Mouse (Mus musculus) liver, adult (tissue): ENCODE data around the gene Zc3h10.

Experiments
- GATA4 ChIP-seq: IDR thresholded peaks from 2 replicates; pipeline ENCODE4 v1.6.1; 2014; ENCODE audit warnings: mild to moderate bottlenecking, low read length; ENCODE audit not compliant: insufficient replicate concordance

Gene Zc3h10

DNA sequence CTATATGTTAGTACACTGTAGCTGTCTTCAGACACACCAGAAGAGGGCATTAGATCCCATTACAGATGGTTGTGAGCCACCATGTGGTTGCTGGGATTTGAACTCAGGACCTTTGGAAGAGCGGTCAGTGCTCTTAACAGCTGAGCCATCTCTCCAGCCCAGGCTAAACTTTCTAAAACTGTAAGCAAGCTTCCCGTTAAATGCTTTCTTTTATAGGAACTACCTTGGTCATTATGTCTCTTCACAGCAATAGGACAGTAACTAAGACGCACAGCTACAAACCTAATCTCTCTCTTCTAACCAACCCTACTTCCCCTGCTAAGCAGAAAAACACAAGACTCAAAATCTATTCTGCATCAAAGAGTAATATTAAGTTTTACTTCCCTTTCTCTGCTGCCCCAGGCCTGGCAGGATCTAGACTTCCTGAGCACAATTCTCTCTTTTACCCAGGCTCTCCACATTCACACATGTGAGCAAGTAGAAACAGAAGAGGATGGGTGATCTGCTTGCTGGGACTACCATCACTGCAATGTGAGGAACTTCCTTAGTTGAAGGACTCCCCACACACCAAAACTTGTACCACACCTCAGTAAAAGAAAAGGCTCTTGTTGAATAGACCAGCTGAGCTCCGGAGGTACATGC, 11.8 kb downstream of the Zc3h10 start:
- TF ChIP-seq GATA4, result no peak

DNA sequence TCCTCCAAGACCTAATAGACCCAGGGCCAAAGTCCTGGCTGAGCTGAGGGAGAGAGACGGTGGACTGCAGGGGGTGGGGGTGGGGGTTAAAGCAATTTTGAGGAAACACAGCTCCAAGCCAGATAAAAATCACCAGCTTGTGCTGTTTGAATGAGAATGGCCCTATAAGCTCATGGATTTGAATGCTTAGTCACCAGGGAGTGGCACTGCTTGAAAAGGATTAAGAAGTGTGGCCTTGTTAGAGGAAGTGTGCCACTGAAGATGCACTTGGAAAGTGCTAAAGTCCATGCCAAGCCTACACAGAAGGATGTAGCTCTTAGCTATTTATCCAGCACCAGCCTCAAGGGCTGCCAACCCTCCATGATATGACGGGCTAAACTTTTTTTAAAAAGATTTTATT, 12.4 kb downstream of the Zc3h10 start:
- TF ChIP-seq GATA4, result no peak

DNA sequence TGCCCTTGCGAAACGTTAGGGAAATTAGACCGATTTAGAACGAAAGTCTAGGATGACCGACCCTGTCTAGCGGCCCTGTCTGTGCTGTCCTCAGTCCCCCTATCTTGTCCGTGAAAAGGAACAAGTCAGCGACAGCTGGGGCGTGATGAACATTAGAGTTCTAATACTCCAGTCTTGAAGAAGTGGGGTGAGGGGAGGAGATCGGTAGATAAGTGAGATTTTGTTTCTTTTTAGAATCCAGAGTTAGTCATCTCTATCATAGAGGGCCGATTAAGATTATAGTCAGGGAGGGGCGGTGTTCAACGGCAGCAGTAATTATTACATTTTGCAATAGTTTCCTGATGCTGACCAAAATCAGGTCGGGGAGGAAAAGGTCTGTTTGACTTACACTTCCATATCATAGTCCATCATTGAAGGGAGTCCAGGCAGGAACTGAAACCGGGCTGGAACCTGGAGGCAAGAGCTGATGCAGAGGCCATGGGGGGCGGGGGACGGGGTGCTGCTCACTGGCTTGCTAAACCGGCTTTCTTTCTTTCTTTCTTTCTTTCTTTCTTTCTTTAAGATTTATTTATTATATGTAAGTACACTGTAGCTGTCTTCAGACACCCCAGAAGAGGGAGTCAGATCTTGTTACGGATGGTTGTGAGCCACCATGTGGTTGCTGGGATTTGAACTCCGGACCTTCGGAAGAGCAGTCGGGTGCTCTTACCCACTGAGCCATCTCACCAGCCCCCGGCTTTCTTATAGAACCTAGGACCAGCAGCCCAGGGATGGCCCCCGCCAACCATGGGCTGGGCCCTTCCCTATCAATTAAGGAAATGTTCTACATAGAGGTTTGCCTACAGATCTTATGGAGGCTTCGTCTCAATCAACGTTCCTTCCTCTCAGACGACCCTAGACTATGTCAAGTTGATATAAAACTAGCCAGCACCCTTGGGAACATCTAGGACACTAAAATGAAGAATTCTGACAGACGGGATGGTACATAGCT, 20.9 kb downstream of the Zc3h10 start:
- TF ChIP-seq GATA4, result no peak

DNA sequence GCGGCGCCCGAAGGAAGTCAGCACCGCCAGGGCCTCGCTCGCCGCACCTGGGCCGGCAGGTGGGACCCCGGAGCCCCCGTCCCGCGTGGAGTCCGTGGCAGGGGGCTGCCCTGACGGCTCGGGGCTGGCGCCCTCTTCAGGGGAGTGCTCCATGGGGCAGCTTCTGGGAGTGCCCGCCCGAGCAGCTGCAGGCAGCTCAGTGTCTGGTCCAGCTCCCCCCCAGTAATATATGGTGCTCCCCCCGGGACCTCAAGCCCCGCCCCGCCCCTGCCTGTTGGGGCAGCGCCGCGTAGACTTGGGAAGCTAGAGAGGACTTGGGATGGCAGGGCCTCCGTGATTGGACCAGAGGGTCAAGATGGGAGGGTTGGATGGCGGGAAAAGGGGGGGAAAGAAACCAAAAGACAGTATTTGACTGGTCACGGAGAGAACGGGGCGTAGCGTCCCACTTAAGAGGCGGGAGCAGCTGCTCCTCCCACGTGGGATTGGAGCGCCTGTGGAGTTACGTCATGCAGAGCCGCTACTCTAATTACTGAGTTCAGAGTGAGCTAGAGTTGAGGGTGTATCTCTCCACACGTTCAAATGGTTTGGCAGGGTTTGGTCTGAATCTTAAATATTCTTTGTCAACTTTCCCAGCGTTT, 21.8 kb downstream of the Zc3h10 start, which contains the start of gene Esyt1:
Gene Esyt1 (minus strand): TSS at position 201 of the 638 bp plus-strand sequence.
- TF ChIP-seq GATA4, result no peak

DNA sequence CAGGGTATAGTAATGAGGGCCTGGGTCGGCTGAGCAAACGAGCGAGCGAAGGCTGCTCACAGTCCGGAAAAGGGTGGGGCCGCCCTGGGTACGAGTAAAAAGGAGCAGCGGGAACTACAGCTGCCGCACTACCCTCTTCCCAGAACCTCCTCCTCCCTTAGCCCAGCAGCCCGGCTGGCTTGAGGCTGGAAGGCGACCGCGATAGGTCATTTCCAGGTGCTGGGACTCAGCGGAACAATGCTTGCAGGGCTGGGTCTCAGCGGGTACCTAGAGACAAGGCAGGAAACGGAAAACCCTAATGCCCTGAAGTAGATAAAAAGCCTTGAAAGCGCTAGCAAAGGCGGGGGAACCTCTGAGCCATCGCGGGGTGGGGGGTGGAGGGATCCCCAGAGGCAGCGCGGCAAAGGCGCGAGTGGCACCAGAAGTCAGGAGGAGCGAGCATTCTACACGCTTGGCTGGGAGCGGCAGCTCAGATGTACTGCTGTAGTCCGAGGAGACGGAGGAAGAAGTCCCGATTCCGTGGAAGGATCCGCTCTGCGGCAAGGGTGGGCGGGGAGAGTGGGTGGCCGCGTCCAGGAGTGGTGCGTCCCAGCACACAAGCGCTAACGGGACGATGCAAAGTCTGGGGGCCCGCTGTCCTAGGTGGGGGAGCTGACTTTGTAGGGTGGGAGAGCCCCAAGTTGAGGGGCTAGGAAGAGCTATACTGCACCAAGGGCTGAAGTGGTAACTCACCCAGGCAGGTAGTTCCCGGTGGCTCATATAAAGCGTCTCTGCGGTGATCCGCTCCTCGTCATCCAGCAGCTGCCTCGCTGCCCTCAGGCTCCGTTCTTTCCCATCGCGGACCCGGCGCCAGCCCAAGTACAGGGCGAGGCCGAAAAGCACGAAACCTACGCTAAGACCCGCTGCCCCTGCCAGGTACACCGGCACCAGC, 22.6 kb downstream of the Zc3h10 start:
- TF ChIP-seq GATA4, result no peak

DNA sequence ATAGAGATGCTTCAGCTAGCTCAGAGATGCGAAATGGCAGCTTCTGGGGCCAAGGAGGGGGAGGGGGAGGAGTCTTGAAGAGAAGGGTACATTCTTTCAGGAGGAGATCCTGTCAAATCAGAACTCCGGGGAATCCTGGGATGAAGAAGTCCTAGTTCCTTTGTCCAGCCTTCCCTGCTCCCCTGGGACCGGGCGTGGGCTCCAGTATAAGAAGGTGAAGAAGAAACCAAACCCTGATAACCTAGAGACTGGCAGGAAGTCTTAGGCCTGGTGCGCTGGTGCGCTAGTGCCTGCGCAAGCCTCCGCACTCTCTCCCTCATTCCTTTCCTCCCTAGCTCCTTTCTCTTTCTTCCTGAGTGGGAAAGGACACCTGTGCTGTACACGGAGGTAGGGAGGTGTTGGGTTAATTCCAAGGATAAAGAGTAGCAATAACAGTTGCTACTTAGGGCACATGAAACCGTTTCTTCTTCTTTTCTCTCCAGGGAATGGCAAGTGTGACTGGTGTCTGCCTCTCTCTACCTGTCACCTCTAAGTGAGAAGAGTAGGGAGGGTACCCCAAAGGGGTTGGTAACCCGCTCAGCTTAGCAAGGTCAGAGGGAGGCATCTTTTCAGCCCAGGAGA, 23.4 kb downstream of the Zc3h10 start:
- TF ChIP-seq GATA4, result no peak

DNA sequence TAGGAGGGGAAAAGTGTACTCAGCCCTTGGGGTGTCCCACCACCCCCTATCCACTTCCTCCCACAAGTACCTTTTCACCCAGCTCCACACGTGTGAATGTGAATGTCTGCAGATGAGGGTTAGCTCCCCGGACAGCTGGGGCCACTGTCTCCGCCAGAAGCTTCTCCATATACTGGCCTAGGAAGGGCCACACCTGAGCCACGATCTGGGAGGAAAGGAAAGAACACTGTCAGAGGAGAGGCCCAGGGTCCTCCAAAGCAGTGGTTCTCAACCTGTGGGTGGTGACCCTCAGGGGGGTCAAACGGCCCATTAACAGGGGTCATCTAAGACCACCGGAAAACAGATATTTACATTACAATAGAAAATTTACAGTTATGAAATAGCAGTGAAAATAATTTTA, 25.2 kb downstream of the Zc3h10 start:
- no peak for TF ChIP-seq GATA4

DNA sequence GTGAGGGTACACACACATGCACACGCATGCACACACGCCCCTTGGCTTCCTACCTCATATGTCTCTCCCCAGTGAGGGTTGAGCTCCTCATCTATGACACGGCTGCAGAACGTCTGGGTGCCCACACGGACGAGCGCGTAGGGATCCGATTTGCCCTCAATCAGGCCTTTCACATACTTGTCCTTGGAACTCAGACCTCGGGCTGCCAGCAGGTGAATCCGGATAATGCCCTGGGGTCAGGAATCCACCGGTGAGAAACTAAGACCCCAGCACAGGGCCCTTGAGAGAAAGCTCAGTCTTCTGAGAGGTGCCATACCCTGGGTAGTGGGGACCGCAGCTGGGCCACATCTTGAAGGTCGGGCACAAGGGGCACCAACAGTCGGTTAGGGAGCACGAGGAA, 27.0 kb downstream of the Zc3h10 start:
- no peak for TF ChIP-seq GATA4

DNA sequence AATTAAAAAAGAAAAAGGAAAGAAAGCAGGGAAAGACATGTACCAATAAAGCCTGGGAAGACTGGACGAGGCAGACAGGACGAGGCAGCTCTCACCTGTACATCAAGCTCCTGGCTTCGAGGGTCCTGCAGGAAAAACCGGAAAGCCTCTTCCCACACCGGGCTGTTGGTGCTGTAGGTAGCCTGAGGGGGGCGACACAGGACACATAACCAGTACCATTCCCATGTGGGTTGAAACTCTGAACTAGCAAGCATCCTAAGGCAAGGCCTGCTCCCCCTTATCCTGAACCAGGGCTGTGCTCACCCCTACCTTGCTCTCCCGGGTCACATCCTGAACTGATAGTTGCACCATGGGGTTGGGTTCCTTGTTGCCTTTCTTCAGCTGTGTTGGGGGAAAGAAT, 28.7 kb downstream of the Zc3h10 start:
- TF ChIP-seq GATA4, result no peak

DNA sequence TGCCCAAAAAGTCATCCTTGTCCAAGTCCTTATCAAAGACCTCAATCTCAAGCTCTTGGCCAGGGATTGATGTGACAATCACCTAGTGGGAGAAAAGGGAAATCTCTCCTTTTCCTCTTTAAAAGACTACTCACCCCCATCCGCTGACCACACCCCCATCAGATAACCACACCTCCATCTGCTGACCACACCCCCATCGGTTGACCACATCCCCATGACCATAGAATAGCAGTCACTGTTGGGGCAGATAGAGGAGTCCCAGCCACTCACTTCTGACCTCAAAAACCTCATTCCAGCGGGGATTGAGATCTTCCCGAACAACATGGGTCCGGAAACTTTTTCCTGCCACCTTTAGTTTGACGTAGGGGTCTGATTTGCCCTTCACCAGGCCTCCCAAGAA, 30.9 kb downstream of the Zc3h10 start:
- TF ChIP-seq GATA4, result no peak

DNA sequence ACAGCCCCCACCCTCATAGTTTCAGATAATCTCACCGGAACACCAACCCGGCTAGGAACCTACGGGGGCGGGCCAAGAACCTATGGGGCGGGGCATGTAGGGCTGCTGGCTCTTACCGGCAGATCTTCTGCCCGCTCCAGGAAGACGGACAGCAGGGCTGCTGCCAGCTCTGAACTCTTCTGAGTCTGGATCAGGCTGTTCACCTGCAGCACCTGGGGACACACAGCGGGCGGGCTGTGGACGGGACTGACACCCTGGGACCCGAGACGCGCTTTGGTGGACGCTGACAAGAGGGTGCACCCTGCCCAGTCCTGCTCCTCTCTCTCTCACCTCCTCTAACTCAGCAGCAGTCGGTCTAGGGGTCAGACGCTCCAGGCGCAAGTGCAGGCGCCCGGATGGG, 31.5 kb downstream of the Zc3h10 start:
- TF ChIP-seq GATA4, result no peak

DNA sequence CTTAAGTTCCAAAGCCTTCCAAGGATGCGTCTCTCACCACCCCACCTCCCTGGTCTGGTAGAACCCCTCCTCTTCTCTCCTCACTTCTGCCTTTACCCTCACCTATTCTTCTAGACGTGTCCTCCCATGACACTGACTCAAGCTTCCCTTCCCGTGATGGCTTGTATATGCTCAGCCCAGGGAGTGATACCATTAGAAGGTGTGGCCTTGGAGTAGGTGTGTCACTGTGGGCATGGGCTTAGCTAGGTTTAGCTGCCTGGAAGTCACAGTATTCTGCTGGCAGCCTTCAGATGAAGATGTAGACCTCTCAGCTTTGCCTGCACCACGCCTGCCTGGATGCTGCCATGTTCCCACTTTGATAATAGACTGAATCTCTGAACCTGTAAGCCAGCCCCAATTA, 32.5 kb downstream of the Zc3h10 start:
- TF ChIP-seq GATA4, result no peak

DNA sequence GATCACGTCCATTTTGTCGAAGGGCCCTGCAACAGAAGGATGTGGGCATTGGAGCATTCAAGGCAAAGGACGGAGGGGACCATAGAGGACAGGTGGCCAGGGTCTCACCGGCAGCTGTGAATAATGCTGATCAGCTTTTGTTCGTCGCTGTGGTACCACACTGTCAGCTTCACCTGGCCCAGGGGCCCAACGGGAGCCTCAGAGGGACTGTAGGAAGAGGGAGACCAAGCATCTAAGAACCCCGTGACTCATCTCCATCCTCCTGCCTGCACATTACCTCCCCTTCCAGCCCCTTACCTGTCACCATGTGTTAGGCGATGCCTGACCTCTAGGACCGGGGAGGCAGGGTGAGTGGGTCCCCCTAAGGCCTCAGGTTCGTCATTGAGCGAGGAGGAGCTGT, 35.8 kb downstream of the Zc3h10 start:
- TF ChIP-seq GATA4, result no peak

DNA sequence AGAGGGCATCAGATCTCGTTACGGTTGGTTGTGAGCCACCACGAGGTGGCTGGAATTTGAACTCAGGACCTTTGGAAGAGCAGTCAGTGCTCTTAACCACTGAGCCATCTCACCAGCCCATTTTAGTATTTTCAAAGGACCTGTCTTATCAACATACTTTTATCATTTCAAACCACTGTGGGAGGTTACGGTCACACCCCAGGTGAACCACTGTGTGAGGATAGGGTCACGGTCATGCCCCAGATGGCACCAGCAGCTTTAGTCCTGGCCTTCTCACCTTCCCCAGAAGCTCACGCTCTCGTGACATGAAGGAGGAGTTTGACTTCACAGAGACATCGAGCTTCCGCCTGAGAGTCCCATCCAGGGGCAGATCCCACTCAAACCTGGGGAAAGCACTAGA, 36.4 kb downstream of the Zc3h10 start:
- TF ChIP-seq GATA4, result no peak

DNA sequence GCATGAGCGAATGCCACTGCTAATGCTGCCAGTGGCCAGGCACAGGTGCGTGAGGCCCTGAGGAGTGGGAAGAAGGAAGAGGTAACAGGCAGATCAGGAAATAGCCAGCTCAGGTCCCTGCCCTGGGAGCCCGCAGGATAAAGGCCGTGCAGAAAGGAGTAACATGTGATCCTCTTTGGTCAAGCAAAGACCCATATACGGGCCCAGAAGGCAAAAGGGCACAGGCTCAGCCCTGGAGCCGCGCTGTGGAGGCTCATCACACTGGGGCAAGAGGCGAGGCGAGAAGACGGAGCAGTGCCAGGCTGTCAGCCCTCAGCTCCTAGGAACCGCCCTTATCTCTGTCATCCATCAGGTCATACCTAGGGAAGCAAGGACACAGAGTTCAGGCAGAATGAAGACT, 37.3 kb downstream of the Zc3h10 start:
- TF ChIP-seq GATA4, result no peak

DNA sequence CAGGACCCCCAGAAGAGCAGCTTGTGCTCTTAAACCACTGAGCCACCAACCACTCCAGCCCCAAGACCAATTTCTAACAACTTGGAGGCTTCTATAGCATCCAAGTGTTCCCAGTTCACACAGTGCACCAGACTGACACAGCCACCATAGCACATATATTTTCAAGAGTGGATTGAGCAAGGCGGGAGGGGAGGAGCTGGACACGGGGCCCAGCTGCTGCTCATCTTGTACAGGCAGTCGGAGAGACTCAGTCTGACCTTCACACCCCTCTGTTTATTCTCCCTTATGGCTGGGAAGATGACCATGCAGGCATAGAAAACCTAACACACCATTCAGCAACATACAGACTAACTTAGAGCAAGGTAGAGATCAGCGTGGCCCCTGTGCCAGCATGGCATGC, 37.7 kb downstream of the Zc3h10 start:
- TF ChIP-seq GATA4, result no peak
